Mouse (Mus musculus): Measurements from ENCODE around the gene Dhx57. TPM values are rescaled to one million over a fixed set of nuclear protein-coding genes. Genes with fewer than 3 reads are reported as not detected.

Dhx57 gene
- total RNA-seq, 2 experiments from 2014 or later: 5.0 to 5.9 TPM

GRCm38 (mm10) chr17:80199160-80199778 is 91.0 kb downstream of the Dhx57 start:
- DNase-seq: no peak

DNA sequence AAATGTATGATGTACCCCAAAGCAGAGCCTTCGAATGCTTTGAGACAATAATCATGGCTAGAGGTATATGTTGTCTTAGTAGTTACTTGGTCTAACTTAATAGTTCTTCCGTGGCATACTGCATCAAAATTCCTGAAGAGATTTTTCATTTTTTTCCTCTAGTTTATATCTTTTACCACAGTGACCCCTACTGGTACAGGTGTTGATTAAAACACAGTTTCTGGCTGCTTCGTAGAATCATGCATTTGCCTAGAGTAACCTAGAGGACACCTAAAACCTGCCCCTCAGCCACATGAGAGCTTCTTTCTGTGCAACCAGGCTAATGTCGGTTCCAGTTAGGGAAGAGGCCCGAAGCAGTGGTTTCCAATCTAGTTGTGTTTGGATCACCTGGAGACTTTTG is 97.2 kb downstream of the Dhx57 start:
- peak in 1 of 2 experiments; percentile 50 for DNase-seq

Other genes starting within 250 kb of the Dhx57 start
- 10 to 100 TPM; 22.9 TPM for gene Hnrnpll, start 228.1 kb downstream of the Dhx57 start, total RNA-seq (2021)
- 10 to 100 TPM; 20.0 to 20.8 TPM for gene Galm, start 163.0 kb downstream of the Dhx57 start, total RNA-seq (2021)
- gene Srsf7, start 83.2 kb downstream of the Dhx57 start, total RNA-seq (2021): 10 to 100 TPM; 43.0 to 47.0 TPM
- gene Ttc39d, start 83.0 kb downstream of the Dhx57 start, total RNA-seq (2021): under 1 TPM in 1 of 2 experiments, not detected in 1; 0.10 TPM
- gene Gemin6, start 66.0 kb downstream of the Dhx57 start, total RNA-seq (2021): 1 to 10 TPM; 4.2 to 4.8 TPM
- 10 to 100 TPM; 11.7 to 14.0 TPM for gene Morn2, start 273 bp downstream of the Dhx57 start, total RNA-seq (2021)
- gene Arhgef33, start 16.9 kb upstream of the Dhx57 start, total RNA-seq (2021): under 1 TPM in 1 of 2 experiments, not detected in 1; 0.44 TPM
- not detected for gene Gm10190, start 83.1 kb upstream of the Dhx57 start, total RNA-seq (2021)
- 10 to 100 TPM; 10.2 to 10.8 TPM for gene Sos1, start 190.0 kb upstream of the Dhx57 start, total RNA-seq (2021)

Data from heart, adult 18-20 months (tissue).